Mouse (Mus musculus) MEL (cell line): ENCODE measurements around the gene Fscn1.

Experiments
- CTCF ChIP-seq, 3 experiments: IDR thresholded peaks in 2 of 3; conservative IDR thresholded peaks in 1 of 3; 2 replicates each; pipeline ENCODE4 v1.5.1; 2011 to 2012; ENCODE audit warnings: low read length in 3 of 3, low read depth in 2 of 3, mild to moderate bottlenecking in 2 of 3, improper control_type of control experiment in 1 of 3, inconsistent platforms in 1 of 3, mixed read lengths in 1 of 3, moderate library complexity in 1 of 3; ENCODE audit not compliant: control insufficient read depth in 1 of 3, insufficient read depth in 1 of 3, poor library complexity in 1 of 3, severe bottlenecking in 1 of 3
- E2F4 ChIP-seq: IDR thresholded peaks from 2 replicates; pipeline ENCODE4 v1.6.1; 2011; ENCODE audit warnings: low read depth, low read length, improper control_type of control experiment, borderline replicate concordance
- GATA1 ChIP-seq: IDR thresholded peaks from 2 replicates; pipeline ENCODE4 v1.6.1; 2011; ENCODE audit warnings: low read depth, low read length, improper control_type of control experiment
- NELFE ChIP-seq: IDR thresholded peaks from 2 replicates; pipeline ENCODE4 v1.6.1; 2011; ENCODE audit warnings: low read depth, low read length, improper control_type of control experiment
- POLR2A ChIP-seq, 2 experiments: IDR thresholded peaks; 2 replicates each; pipeline ENCODE4 v1.6.1; 2011 to 2012; ENCODE audit warnings: low read length in 2 of 2, mild to moderate bottlenecking in 2 of 2, control low read depth in 1 of 2, improper control_type of control experiment in 1 of 2, low read depth in 1 of 2, moderate library complexity in 1 of 2; ENCODE audit not compliant: control insufficient read depth in 1 of 2, insufficient read depth in 1 of 2, poor library complexity in 1 of 2
- RCOR1 ChIP-seq: IDR thresholded peaks from 2 replicates; pipeline ENCODE4 v1.6.1; 2012; ENCODE audit warnings: low read depth, mild to moderate bottlenecking, inconsistent platforms, low read length, improper control_type of control experiment
- SMC3 ChIP-seq: IDR thresholded peaks from 2 replicates; pipeline ENCODE4 v1.6.1; 2011; ENCODE audit warnings: low read depth, low read length, improper control_type of control experiment
- TAL1 ChIP-seq: IDR thresholded peaks from 2 replicates; pipeline ENCODE4 v1.6.1; 2012; ENCODE audit warnings: mild to moderate bottlenecking, inconsistent platforms, low read length, moderate library complexity, mixed read lengths
- ZKSCAN1 ChIP-seq: IDR thresholded peaks from 2 replicates; pipeline ENCODE4 v1.6.1; 2012; ENCODE audit warnings: low read depth, mild to moderate bottlenecking, inconsistent platforms, low read length, improper control_type of control experiment, moderate library complexity

DNA sequence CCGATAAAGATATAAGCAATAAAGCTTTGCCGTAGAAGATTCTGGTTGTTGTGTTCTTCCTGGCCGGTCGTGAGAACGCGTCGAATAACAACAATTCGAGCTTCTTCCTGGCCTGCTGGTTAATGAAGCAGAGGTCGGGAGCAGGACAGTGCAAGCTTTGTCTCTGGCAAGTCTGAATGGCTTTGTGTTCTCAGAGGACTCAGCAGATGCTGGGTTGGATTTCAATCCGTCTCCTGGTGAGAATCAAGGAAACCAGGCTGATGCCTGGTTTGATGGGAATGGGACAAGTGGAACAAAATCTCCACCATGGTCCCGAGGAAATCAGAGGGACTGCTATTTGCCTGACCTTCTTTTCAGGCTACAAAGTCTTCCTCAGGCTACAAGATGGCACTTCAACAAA is 49.2 kb downstream of the Fscn1 start:
- TF ChIP-seq E2F4 (no peak), POLR2A (IDR thresholded peaks at IDR 0.05; ENCODE audit: control insufficient read depth in 1 of 2, insufficient read depth in 1 of 2, low read depth in 1 of 2, low read length in 2 of 2, poor library complexity in 1 of 2) (no peak), CTCF (IDR thresholded peaks at IDR 0.05 in 2 of 3, conservative IDR thresholded peaks at IDR 0.05 in 1 of 3; ENCODE audit: control insufficient read depth in 1 of 3, insufficient read depth in 1 of 3, low read depth in 2 of 3, low read length in 3 of 3, poor library complexity in 1 of 3, severe bottlenecking in 1 of 3) (no peak), TAL1 (no peak), NELFE (no peak), GATA1 (no peak), ZKSCAN1 (no peak), RCOR1 (no peak), SMC3 (no peak)
